Mouse (Mus musculus) forebrain, embryonic 15.5 days (tissue): ENCODE measurements around the gene Grin2d. TPM values are rescaled to one million over a fixed set of nuclear protein-coding genes. Genes with fewer than 3 reads are reported as not detected.

Experiments used
- ATAC-seq: fragments of 200-750 bp; cut with Nextera tagmentation; replicated peaks from 2 replicates; pipeline ENCODE4 v1.8.0; 2017; ENCODE audit warnings: mild to moderate bottlenecking, moderate TSS enrichment, moderate library complexity
- H3K27ac ChIP-seq: fragments of 300-500 bp; sonication (generic); replicated peaks from 2 replicates; pipeline ENCODE4 v1.5.1; 2015; ENCODE audit warnings: mild to moderate bottlenecking, inconsistent platforms
- H3K27me3 ChIP-seq: fragments of 300-500 bp; sonication (generic); 2 replicates; pipeline ENCODE4 v1.6.1; 2015; ENCODE audit warnings: inconsistent platforms
- H3K36me3 ChIP-seq: fragments of 300-500 bp; sonication (generic); 2 replicates; pipeline ENCODE4 v1.6.1; 2015; ENCODE audit warnings: mild to moderate bottlenecking, inconsistent platforms
- H3K4me1 ChIP-seq: fragments of 300-500 bp; sonication (generic); 2 replicates; pipeline ENCODE4 v1.6.1; 2015; ENCODE audit warnings: inconsistent platforms
- H3K4me2 ChIP-seq: fragments of 300-500 bp; sonication (generic); replicated peaks from 2 replicates; pipeline ENCODE4 v1.6.1; 2015; ENCODE audit warnings: mild to moderate bottlenecking, inconsistent platforms
- H3K4me3 ChIP-seq: fragments of 300-500 bp; sonication (generic); 2 replicates; pipeline ENCODE4 v1.5.1; 2015; ENCODE audit warnings: mild to moderate bottlenecking, inconsistent platforms
- H3K9ac ChIP-seq: fragments of 300-500 bp; sonication (generic); replicated peaks from 2 replicates; pipeline ENCODE4 v1.6.1; 2015; ENCODE audit warnings: mild to moderate bottlenecking, inconsistent platforms
- H3K9me3 ChIP-seq: fragments of 300-500 bp; sonication (generic); 2 replicates; pipeline ENCODE4 v1.6.1; 2016; ENCODE audit warnings: inconsistent platforms
- WGBS: fragments of 180-500 bp; shearing (Covaris S2); methylation state at CpG from one replicate; pipeline ENCODE4 v1.1.7; 2015; ENCODE audit warnings: mixed read lengths; 5-methylcytosine and 5-hydroxymethylcytosine counted together
- polyA plus RNA-seq: library from polyadenylated mRNA; unstranded; fragments of >200 nt; fragmentation: Nextera tagmentation; extraction: Ambion mirVana; gene quantifications from 2 replicates; pipeline ENCODE4 v1.2.1, GENCODE M21; 2015

Grin2d gene
- polyA plus RNA-seq, 1 experiment from 2014 or later, result 0.92 TPM

DNA sequence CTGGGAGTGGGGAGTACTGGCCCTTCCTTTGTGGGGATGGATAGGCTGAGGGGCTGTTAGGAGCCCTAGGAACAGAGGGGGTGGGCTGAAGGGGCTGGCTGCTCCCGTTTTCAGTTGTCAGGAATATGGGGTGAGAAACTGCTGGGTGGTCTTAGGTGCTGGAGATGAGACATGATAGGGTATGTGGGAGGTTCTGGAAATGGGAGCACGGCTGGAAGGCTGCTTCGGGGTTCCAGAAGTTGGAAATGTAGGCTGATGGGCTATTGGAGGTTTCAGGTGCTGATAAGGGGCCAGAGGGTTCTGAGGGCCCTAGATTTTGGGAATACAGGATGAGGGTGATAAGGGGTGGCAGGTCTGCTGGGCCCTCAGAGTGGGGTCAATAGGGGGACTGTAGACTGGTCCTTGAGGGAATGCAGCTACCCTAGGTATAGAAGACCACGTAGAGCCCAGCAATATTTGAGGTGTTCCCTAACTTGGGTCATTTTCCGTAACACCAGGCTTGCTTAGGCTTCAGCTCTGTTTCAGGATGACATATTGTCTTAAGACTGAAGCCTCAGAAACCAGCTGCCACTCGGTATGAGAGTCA, 17.8 kb upstream of the Grin2d start:
- H3K9ac ChIP-seq, result no peak overlapping the region
- peak overlapping the region; percentile 54 for H3K4me3 ChIP-seq
- peak overlapping the region; percentile 87 for H3K4me2 ChIP-seq
- WGBS, result 76% methylated on average over 6 of the region's 6 CpGs
- H3K4me1 ChIP-seq, result peaks cover 13% of the 10 kb centered on the region
- no peaks in the 10 kb centered on the region for H3K27me3 ChIP-seq
- no peaks in the 10 kb centered on the region for H3K9me3 ChIP-seq
- H3K36me3 ChIP-seq, result no peaks in the 10 kb centered on the region
- ATAC-seq, result peak; percentile 38; the same call in 1 of the 2 replicates
- H3K27ac ChIP-seq, result 0 out of 2 replicates have a peak overlapping the region, but pooled peaks have one; percentile 10

DNA sequence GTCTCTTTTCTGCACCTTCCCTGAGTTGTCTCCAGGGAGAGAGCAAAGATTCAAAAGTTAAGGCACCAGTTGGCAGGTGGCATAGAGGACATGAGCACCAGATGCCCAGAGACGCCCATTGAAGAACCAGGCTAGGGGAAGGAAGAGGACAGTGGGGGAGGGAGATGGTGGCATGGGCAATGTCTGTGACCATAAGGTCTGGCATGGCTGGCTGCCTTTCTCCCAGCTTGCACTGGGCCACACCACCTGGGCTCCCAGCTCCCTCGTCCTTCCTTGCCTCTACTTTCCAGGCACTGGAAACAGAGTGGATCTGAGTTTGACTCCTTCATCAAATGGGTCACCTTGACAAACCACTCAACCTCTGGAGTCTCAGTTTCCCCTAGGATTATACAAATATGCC, 14.5 kb upstream of the Grin2d start:
- Histone ChIP-seq H3K9me3 (no peaks in the 10 kb centered on the region), H3K4me3 (no peak overlapping the region), H3K4me1 (peaks cover 9% of the 10 kb centered on the region), H3K9ac (no peak overlapping the region), H3K4me2 (no peak overlapping the region), H3K27ac (no peak overlapping the region), H3K36me3 (no peaks in the 10 kb centered on the region), H3K27me3 (no peaks in the 10 kb centered on the region)
- WGBS, result 88% methylated on average over 2 of the region's 2 CpGs
- no peak for ATAC-seq

DNA sequence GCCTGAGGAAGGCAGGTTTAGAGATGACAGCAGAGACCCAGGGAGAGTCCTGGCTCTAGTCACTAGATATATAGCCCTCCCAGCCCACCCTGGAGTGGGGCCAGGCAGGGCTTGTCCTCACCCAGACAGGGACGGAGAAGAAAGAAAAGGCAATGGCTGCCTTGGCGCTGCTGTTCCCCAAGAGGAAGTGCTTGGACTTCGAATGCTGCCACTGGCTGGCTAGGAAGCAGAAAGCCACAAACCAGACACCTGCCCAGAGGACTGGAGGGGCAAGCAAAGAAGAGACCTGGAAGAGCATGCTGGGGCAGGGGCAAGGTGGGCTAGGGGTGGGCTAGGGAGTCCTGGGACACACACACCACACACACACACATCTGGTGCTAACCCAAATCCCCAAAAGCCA, 9.1 kb upstream of the Grin2d start:
- Histone ChIP-seq H3K27ac (no peak overlapping the region), H3K4me1 (no peaks in the 10 kb centered on the region), H3K27me3 (no peaks in the 10 kb centered on the region), H3K36me3 (peaks cover 31% of the 10 kb centered on the region), H3K4me2 (no peak overlapping the region), H3K9me3 (no peaks in the 10 kb centered on the region), H3K4me3 (no peak overlapping the region), H3K9ac (no peak overlapping the region)
- 50% methylated on average over 3 of the region's 3 CpGs for WGBS
- no peak for ATAC-seq

DNA sequence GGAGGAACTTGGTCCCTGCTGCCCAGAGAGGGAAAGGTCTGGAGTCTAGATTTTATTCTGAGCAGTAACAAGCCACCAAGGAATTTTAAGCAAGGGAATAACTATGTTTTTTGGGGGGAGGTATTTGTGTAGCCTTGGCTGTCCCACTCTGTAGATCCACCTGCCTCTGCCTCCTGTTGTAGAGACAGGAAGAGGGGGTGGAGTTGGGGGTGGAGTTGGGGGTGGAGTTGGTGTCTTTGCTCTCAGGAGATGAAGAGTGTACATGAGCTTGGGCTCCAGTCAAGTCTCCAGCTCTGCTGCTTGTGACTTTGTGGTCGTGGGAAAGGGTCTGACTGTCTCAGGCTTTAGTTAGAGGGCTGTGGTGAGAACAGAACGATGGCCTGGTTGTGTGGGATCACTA, 2.8 kb upstream of the Grin2d start:
- 96% methylated on average over 2 of the region's 2 CpGs for WGBS

DNA sequence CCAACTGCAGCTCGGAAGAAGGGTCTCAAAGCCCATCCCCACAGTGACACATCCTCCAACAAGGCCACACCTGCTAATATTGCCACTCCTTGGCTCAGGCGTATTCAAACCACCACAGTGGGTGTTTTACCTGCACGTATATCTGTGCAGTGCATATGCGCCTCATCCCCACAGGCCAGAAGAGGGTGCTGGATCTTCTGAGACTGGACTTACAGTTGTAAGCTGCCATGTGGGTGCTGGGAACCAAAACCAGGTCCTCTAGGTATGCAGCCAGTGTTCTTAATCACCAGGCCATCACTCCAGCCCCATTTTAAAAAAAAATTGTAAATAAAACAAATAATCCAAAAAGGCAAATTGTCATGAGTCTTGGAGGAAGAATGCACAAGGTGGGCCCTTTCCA, 2.4 kb upstream of the Grin2d start:
- 98% methylated on average over 4 of the region's 4 CpGs for WGBS
- no peak overlapping the region for H3K9ac ChIP-seq
- no peak overlapping the region for H3K27ac ChIP-seq
- H3K27me3 ChIP-seq, result no peaks in the 10 kb centered on the region
- H3K4me1 ChIP-seq, result 0 out of 2 replicates have a peak, but pooled peaks cover 1% of the 10 kb centered on the region
- H3K9me3 ChIP-seq, result no peaks in the 10 kb centered on the region
- no peak overlapping the region for H3K4me3 ChIP-seq
- peaks cover 90% of the 10 kb centered on the region for H3K36me3 ChIP-seq
- no peak for ATAC-seq
- no peak overlapping the region for H3K4me2 ChIP-seq

More for the DNA sequence above, 2.8 kb upstream of the Grin2d start:
- no peak for ATAC-seq
- no peaks in the 10 kb centered on the region for H3K9me3 ChIP-seq
- no peak overlapping the region for H3K27ac ChIP-seq
- H3K36me3 ChIP-seq, result peaks cover 86% of the 10 kb centered on the region
- no peaks in the 10 kb centered on the region for H3K4me1 ChIP-seq
- no peak overlapping the region for H3K4me2 ChIP-seq
- H3K9ac ChIP-seq, result no peak overlapping the region
- no peaks in the 10 kb centered on the region for H3K27me3 ChIP-seq
- H3K4me3 ChIP-seq, result no peak overlapping the region

DNA sequence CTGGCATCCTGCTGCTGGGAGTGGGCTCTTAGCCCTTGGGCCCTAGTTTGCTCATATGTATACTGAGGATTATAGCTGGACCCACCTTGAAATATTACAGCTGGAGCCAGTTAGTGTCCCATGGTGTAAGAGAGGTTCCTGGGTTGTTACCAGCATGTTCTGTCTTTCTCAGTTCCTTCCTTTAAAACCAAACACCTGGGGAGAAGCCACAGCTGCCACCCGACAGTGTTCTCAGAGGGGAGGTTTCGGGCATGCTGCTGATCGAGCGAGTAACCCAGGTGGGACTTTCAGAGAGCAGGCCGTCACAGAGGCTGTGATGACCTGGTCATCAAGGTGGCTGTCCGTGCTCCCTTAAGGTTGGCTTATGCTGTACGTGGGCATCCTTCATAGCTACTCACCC, 1.3 kb downstream of the Grin2d start:
- no peak overlapping the region for H3K9ac ChIP-seq
- 96% methylated on average over 7 of the region's 7 CpGs for WGBS
- peaks cover 20% of the 10 kb centered on the region for H3K4me1 ChIP-seq
- ATAC-seq, result no peak
- peaks cover 58% of the 10 kb centered on the region for H3K36me3 ChIP-seq
- H3K27ac ChIP-seq, result no peak overlapping the region
- H3K4me3 ChIP-seq, result no peak overlapping the region
- no peak overlapping the region for H3K4me2 ChIP-seq
- H3K9me3 ChIP-seq, result no peaks in the 10 kb centered on the region
- no peaks in the 10 kb centered on the region for H3K27me3 ChIP-seq

DNA sequence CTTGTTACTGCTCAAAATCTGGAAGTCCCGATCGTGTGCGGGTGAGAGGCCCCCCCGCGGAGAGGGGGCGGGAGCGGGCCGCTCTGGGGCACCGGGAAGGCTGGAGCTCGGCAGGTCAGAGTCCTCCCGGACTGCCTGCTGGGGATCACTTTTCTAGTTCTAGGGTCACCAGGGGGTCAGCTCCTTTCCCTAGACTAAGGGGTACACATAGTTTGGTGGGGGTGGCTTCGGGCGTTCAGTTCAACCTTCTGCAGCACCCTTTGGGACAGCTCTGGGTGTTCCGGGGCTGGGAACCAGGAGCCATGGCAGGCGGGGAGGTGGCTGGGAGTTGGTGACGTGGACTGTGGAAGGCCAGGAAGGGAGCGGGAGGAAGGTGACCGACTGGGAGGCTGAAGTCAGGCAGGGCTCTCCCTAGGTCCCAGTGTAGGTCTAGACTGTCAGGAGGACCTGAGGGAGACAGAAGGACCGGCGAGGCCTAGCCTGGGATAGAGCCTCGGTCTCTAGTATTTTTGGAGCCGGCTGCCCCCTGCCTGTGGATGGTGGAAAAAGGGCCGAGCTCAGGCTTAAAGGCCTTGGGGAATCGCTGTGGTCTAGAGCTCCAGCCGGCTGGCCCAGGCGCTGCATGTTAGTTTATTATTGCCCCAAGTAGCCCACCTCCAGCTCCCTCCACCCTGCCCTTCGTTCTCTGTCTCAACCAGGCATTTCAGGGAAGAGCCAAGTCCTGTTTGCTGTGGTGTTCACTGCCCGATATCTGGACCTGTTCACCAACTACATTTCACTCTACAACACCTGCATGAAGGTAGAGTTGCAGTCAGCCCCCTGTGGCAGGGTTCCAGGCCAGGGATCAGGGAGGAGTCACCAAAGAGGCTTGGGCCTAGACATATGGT, 4.9 kb downstream of the Grin2d start:
- Histone ChIP-seq H3K27me3 (peaks cover 12% of the 10 kb centered on the region; the same call in 1 of the 2 replicates), H3K27ac (peak overlapping the region; percentile 81), H3K4me2 (peak overlapping the region; percentile 74), H3K4me3 (peak overlapping the region; percentile 77), H3K9ac (peak overlapping the region; percentile 88), H3K9me3 (no peaks in the 10 kb centered on the region), H3K36me3 (peaks cover 27% of the 10 kb centered on the region), H3K4me1 (peaks cover 40% of the 10 kb centered on the region)
- peak; percentile 53 for ATAC-seq
- WGBS, result 3% methylated on average over 27 of the region's 28 CpGs

DNA sequence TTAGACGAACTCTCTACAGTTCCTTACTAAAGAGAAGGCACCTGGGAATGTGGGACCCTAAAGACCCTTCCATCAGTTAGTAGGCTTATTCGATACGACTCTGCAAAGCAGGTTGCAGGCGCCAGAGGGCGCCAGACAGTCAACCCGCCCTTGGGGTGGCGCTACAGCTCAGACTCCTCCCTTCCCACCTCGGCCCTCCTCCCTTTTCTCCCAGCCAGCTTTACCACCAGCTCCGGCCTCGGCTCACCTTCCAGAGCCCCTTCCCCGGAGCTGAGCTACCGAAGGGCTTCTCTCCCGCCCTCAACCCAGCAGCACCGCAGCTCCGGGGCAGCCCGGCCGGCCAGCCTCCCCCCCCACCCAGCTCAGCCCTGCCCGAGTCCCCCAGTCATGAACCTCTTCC, 5.6 kb downstream of the Grin2d start, which contains the start of gene Kdelr1:
Kdelr1 (plus strand) TSS at position 149 of the 400 bp plus-strand sequence.
- H3K4me2 ChIP-seq, result peak within 1 kb of the TSS; percentile 74
- H3K9me3 ChIP-seq, result no peaks in the 10 kb centered on the region
- peaks cover 12% of the 10 kb centered on the region; the same call in 1 of the 2 replicates for H3K27me3 ChIP-seq
- peaks cover 47% of the 10 kb centered on the region for H3K4me1 ChIP-seq
- peak within 1 kb of the TSS; percentile 81 for H3K27ac ChIP-seq
- peaks cover 23% of the 10 kb centered on the region for H3K36me3 ChIP-seq
- peak within 1 kb of the TSS; percentile 77 for H3K4me3 ChIP-seq
- WGBS, result 1% methylated on average over 18 of the region's 18 CpGs
- H3K9ac ChIP-seq, result peak within 1 kb of the TSS; percentile 88
- peak; percentile 72 for ATAC-seq

DNA sequence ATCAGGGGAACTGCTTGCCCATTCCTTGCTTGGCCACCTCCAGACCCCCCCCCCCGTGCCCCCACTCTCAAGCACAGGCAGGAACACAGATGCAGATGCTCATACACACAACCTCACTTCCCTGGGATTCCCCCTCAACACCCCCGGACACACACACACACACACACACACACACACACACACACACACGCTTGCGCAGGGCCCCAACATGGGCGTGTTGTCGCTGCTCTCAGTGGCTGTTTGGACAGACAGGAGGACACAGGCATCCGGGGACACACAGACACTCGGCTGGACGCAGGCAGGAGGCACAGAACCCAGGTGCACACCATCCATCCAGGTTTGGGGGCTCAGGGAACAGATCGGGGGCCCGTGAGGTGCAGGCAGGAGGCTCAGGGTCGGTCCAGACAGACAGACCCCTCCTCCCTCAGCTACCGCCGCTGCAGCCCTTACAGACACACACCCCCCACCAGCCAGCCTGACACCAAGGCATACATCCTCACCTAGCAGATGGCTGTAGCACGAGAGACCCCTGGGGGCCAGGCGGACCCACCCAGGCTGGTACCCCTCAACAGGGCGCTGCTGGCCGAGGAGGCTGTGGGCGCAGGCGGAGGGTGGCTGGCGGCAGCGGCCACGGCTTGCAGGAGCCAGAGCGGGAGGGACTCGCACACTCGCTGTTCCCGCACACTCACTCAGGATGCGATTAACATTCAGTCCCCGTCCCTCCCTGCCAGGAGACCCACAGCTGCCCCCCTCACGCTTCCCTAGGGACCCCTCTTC, 7.7 kb downstream of the Grin2d start:
- no peak for ATAC-seq
- Histone ChIP-seq H3K4me3 (peak overlapping the region; percentile 38), H3K27ac (no peak overlapping the region)

DNA sequence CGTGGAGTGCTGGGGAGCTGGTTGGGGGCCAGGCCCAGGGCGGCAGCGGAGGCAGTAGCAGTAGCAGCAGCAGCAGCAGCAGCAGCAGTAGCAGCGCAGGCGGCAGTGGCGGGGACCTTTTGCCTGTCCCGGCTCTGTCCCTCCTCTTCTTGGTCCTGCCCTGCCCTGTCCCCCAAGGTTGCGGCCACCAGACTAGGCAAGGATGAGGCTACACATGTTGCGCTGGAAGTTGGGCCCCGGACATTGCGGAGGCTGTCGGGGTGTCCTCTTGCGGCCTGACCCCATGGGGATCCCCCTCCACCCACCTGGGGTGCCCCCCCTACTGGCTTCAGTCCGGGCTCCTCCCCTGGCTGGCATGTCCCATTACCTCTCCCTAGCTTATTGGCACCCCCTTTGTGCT, 8.4 kb downstream of the Grin2d start:
- WGBS, result 7% methylated on average over 13 of the region's 14 CpGs
- Histone ChIP-seq H3K4me2 (peak overlapping the region; percentile 58), H3K27ac (no peak overlapping the region; the same call in 1 of the 2 replicates), H3K9me3 (no peaks in the 10 kb centered on the region), H3K4me3 (peak overlapping the region; percentile 38), H3K9ac (0 out of 2 replicates have a peak overlapping the region, but pooled peaks have one; percentile 49), H3K27me3 (peaks cover 12% of the 10 kb centered on the region; the same call in 1 of the 2 replicates), H3K36me3 (no peaks in the 10 kb centered on the region), H3K4me1 (peaks cover 48% of the 10 kb centered on the region)
- ATAC-seq, result no peak

More for the DNA sequence above, 7.7 kb downstream of the Grin2d start:
- 2% methylated on average over 30 of the region's 30 CpGs for WGBS
- peaks cover 12% of the 10 kb centered on the region; the same call in 1 of the 2 replicates for H3K27me3 ChIP-seq
- H3K9ac ChIP-seq, result peak overlapping the region; percentile 49
- no peaks in the 10 kb centered on the region for H3K9me3 ChIP-seq
- H3K36me3 ChIP-seq, result peaks cover 1% of the 10 kb centered on the region; the same call in 1 of the 2 replicates
- peak overlapping the region; percentile 58 for H3K4me2 ChIP-seq
- peaks cover 53% of the 10 kb centered on the region for H3K4me1 ChIP-seq

DNA sequence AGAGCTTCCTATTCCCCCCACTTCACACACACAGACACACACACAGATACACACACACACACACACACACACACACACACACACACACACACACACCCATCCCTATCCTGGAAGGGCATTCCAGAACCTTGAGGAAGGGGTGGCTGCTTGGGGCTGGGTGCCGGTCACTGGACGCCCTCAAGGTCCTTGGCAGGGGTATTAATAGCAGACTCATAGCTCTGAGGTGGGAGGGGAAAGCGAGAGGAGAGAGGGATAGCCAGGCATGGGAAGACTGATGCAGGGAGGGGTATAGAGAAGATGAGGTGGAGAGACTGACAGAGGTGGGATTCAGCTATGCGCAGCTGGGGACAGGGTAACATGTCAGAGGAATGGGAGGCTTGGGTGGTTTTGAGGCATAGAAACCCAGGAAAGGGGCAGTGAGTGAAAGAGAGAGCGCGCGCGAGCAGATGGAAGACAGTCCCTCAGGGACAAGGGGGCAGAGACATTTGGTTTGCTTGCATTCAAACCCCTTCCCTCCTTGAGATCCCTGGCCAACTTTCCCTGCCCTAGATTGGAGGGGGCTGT, 9.0 kb downstream of the Grin2d start:
- H3K27ac ChIP-seq, result no peak overlapping the region; the same call in 1 of the 2 replicates
- 0 out of 2 replicates have a peak overlapping the region, but pooled peaks have one; percentile 17 for H3K9ac ChIP-seq
- peaks cover 42% of the 10 kb centered on the region for H3K4me1 ChIP-seq
- H3K9me3 ChIP-seq, result no peaks in the 10 kb centered on the region
- H3K4me2 ChIP-seq, result peak overlapping the region; percentile 58
- H3K36me3 ChIP-seq, result no peaks in the 10 kb centered on the region
- ATAC-seq, result no peak
- H3K4me3 ChIP-seq, result peak overlapping the region; percentile 38
- 20% methylated on average over 8 of the region's 8 CpGs for WGBS
- peaks cover 12% of the 10 kb centered on the region; the same call in 1 of the 2 replicates for H3K27me3 ChIP-seq
